Comparison of ENCODE assay signal across 19 mouse cellular contexts in genomic region chr3:50306334-50306733, GRCm38 (mm10).
DNase-seq lines count a peak whose midpoint lies in the region; ATAC-seq lines count a peak whose summit lies in the region.
"Had no signal": no experiment of that assay in that cellular context is flagged by ENCODE, and none has a peak within 500 bp of the region (broad histone marks: within the 10 kb centered on the region; RNA-seq: fewer than 3 reads in every experiment).

No protein-coding gene starts in this region.

- H3K4me2 ChIP-seq in forebrain, embryonic 13.5 days = no peak overlapping the region
- H3K4me2 ChIP-seq: embryonic facial prominence, embryonic 15.5 days; kidney, embryonic 15.5 days; liver, embryonic 13.5 days; midbrain, embryonic 15.5 days had no signal

- no peaks in the 10 kb centered on the region for H3K36me3 ChIP-seq in forebrain, embryonic 13.5 days (ENCODE audit: poor library complexity, severe bottlenecking)
- H3K36me3 ChIP-seq in forebrain, embryonic 10.5 days (replicated peaks) = no peaks in the 10 kb centered on the region
- H3K36me3 ChIP-seq: embryonic facial prominence, embryonic 15.5 days; kidney, embryonic 15.5 days; liver, embryonic 13.5 days; midbrain, embryonic 15.5 days had no signal

- intact Hi-C loops in left cerebral cortex, postnatal 4 days (cut with DNase I) = loop anchor here (10.0 kb wide), 2 partner anchors 598 to 1462 kb away; no protein-coding TSS in a partner anchor

- H3K9me3 ChIP-seq in forebrain, embryonic 13.5 days (replicated peaks) = no peaks in the 10 kb centered on the region
- no peaks in the 10 kb centered on the region for H3K9me3 ChIP-seq in forebrain, embryonic 10.5 days
- H3K9me3 ChIP-seq: embryonic facial prominence, embryonic 15.5 days; kidney, embryonic 15.5 days; liver, embryonic 13.5 days; megakaryocyte, embryonic 14.5 days; midbrain, embryonic 15.5 days had no signal

- H3K4me3 ChIP-seq in forebrain, embryonic 13.5 days = no peak overlapping the region
- no peak overlapping the region for H3K4me3 ChIP-seq in forebrain, embryonic 10.5 days
- H3K4me3 ChIP-seq: embryonic facial prominence, embryonic 15.5 days; kidney, embryonic 15.5 days; liver, embryonic 13.5 days; megakaryocyte, embryonic 14.5 days; midbrain, embryonic 15.5 days had no signal

- ATAC-seq in forebrain, embryonic 13.5 days = peak; percentile 68
- ATAC-seq: activated CD4-positive, CD25-positive, alpha-beta regulatory T cell, adult 4 months; midbrain, embryonic 15.5 days had no signal

- no peak for DNase-seq in forebrain, embryonic 10.5 days (ENCODE audit: extremely low spot score, low spot score)
- peak; percentile 29 for DNase-seq in left cerebral cortex, postnatal 4 days
- no peak for DNase-seq in left cerebral cortex, adult 9 months (ENCODE audit: low spot score in 2 of 2)
- peak; percentile 39 to 52 for DNase-seq in cerebellum, postnatal 25 days
- DNase-seq in gonadal fat pad, adult 2 months (ENCODE audit: low read depth) = peak; percentile 50
- DNase-seq in embryo, embryonic 10 days (ENCODE audit: low spot score) = no peak
- DNase-seq: adrenal gland, adult 8-10 months; gastrocnemius, postnatal 36 days; kidney, adult 11 months; kidney, postnatal 36 days; liver, embryonic 13.5 days; lung, adult 2 months; lung, postnatal 36 days had no signal

- no peaks in the 10 kb centered on the region for H3K27me3 ChIP-seq in forebrain, embryonic 13.5 days
- no peaks in the 10 kb centered on the region for H3K27me3 ChIP-seq in forebrain, embryonic 10.5 days (ENCODE audit: poor library complexity, severe bottlenecking)
- H3K27me3 ChIP-seq: embryonic facial prominence, embryonic 15.5 days; liver, embryonic 13.5 days; megakaryocyte, embryonic 14.5 days; midbrain, embryonic 15.5 days had no signal

- no peak overlapping the region for H3K27ac ChIP-seq in forebrain, embryonic 13.5 days
- H3K27ac ChIP-seq in forebrain, embryonic 10.5 days = no peak overlapping the region
- H3K27ac ChIP-seq: embryonic facial prominence, embryonic 15.5 days; kidney, embryonic 15.5 days; liver, embryonic 13.5 days; midbrain, embryonic 15.5 days had no signal

- peaks cover 20% of the 10 kb centered on the region for H3K4me1 ChIP-seq in forebrain, embryonic 13.5 days
- H3K4me1 ChIP-seq in forebrain, embryonic 10.5 days = no peaks in the 10 kb centered on the region; the same call in 1 of the 2 replicates
- H3K4me1 ChIP-seq: embryonic facial prominence, embryonic 15.5 days; kidney, embryonic 15.5 days; liver, embryonic 13.5 days; megakaryocyte, embryonic 14.5 days; midbrain, embryonic 15.5 days had no signal

- no peak overlapping the region for H3K9ac ChIP-seq in forebrain, embryonic 13.5 days
- H3K9ac ChIP-seq: embryonic facial prominence, embryonic 15.5 days; kidney, embryonic 15.5 days; liver, embryonic 13.5 days; midbrain, embryonic 15.5 days had no signal

- WGBS in forebrain, embryonic 13.5 days = 55% methylated on average over 8 of the region's 8 CpGs
- 88% methylated on average over 8 of the region's 8 CpGs for WGBS in forebrain, embryonic 10.5 days

Comparison
In these comparisons a context has a peak if more than half of its experiments do, and no peak if none do; other contexts are left out.
1. DNase-seq: peak in left cerebral cortex, postnatal 4 days (single experiment), cerebellum, postnatal 25 days (2 of 2) and gonadal fat pad, adult 2 months (single experiment); none in forebrain, embryonic 10.5 days (single experiment), left cerebral cortex, adult 9 months (0 of 2) and embryo, embryonic 10 days (single experiment).